Mouse (Mus musculus) forebrain, embryonic 10.5 days (tissue): ENCODE measurements around the gene Pik3r6. TPM values are rescaled to one million over a fixed set of nuclear protein-coding genes. Genes with fewer than 3 reads are reported as not detected.

Experiments
- polyA plus RNA-seq: library from polyadenylated mRNA; unstranded; fragments of >200 nt; fragmentation: Nextera tagmentation; extraction: Ambion mirVana; gene quantifications from 2 replicates; pipeline ENCODE4 v1.2.1, GENCODE M21; 2016

Gene Pik3r6
- polyA plus RNA-seq, 1 experiment from 2014 or later, result 1.3 TPM

Other genes starting within 250 kb of the Pik3r6 start
- 6.2 and 6.5 TPM in 2 replicates for gene Ntn1, start 102.2 kb upstream of the Pik3r6 start, polyA plus RNA-seq
- 0.83 and 0.86 TPM in 2 replicates for gene Pik3r5, start 70.9 kb upstream of the Pik3r6 start, polyA plus RNA-seq
- 0.22 TPM in 1 of 2 replicates, not detected in the other for gene Mfsd6l, start 53.2 kb downstream of the Pik3r6 start, polyA plus RNA-seq
- 1.1 and 1.6 TPM in 2 replicates for gene Ccdc42, start 84.0 kb downstream of the Pik3r6 start, polyA plus RNA-seq
- 161 and 167 TPM in 2 replicates for gene Myh10, start 188.5 kb downstream of the Pik3r6 start, polyA plus RNA-seq